Mouse (Mus musculus) limb, embryonic 11.5 days (tissue): ENCODE data around the gene Mamdc2. TPM values are rescaled to one million over a fixed set of nuclear protein-coding genes. Genes with fewer than 3 reads are reported as not detected.
"Not testable (repeated sequence)": the region's sequence is repeated elsewhere in the genome, so short reads cannot be mapped to it uniquely, and the experiment has no call there.

ENCODE experiments used
- ATAC-seq: fragments of 200-750 bp; cut with Nextera tagmentation; 2 replicates; pipeline ENCODE4 v1.8.0; 2017; ENCODE audit warnings: low read depth; ENCODE audit not compliant: insufficient number of reproducible peaks, low FRiP score, low TSS enrichment
- DNase-seq: peaks from one replicate; pipeline ENCODE4 v3.0.0-alpha.2; 2015; ENCODE audit warnings: low spot score
- H3K27ac ChIP-seq: fragments of 300-500 bp; sonication (generic); replicated peaks from 2 replicates; pipeline ENCODE4 v1.5.1; 2014; ENCODE audit warnings: low read depth, mild to moderate bottlenecking, low read length
- H3K27me3 ChIP-seq: fragments of 300-500 bp; sonication (generic); 2 replicates; pipeline ENCODE4 v1.6.1; 2014; ENCODE audit warnings: mild to moderate bottlenecking, low read length, mixed read lengths; ENCODE audit not compliant: control insufficient read depth, insufficient read depth
- H3K36me3 ChIP-seq: fragments of 300-500 bp; sonication (generic); 2 replicates; pipeline ENCODE4 v1.6.1; 2014; ENCODE audit warnings: mild to moderate bottlenecking, low read length, moderate library complexity, mixed read lengths; ENCODE audit not compliant: control insufficient read depth, insufficient read depth
- H3K4me1 ChIP-seq: fragments of 300-500 bp; sonication (generic); 2 replicates; pipeline ENCODE4 v1.6.1; 2014; ENCODE audit warnings: low read length, mixed read lengths; ENCODE audit not compliant: control insufficient read depth, insufficient read depth
- H3K4me2 ChIP-seq: fragments of 300-500 bp; sonication (generic); 2 replicates; pipeline ENCODE4 v1.6.1; 2014; ENCODE audit warnings: low read depth, mild to moderate bottlenecking, moderate library complexity; ENCODE audit not compliant: severe bottlenecking
- H3K4me3 ChIP-seq: fragments of 300-500 bp; sonication (generic); 2 replicates; pipeline ENCODE4 v1.5.1; 2014; ENCODE audit warnings: low read depth, low read length
- H3K9ac ChIP-seq: fragments of 300-500 bp; sonication (generic); 2 replicates; pipeline ENCODE4 v1.6.1; 2014; ENCODE audit warnings: mild to moderate bottlenecking, low read length
- H3K9me3 ChIP-seq: fragments of 300-500 bp; sonication (generic); 2 replicates; pipeline ENCODE4 v1.6.1; 2016; ENCODE audit warnings: low read length; ENCODE audit not compliant: control insufficient read depth
- WGBS: fragments of 180-500 bp; shearing (Covaris S2); extraction: QIAGEN DNeasy Blood & Tissue Kit; methylation state at CpG from one replicate; pipeline ENCODE4 v1.1.7; 2014; 5-methylcytosine and 5-hydroxymethylcytosine counted together
- polyA plus RNA-seq: library from polyadenylated mRNA; unstranded; fragments of >200 nt; fragmentation: Nextera tagmentation; extraction: Ambion mirVana; gene quantifications from 2 replicates; pipeline ENCODE4 v1.2.1, GENCODE M21; 2014

Gene Mamdc2
- polyA plus RNA-seq, 1 experiment from 2014 or later, result 0.80 TPM

DNA sequence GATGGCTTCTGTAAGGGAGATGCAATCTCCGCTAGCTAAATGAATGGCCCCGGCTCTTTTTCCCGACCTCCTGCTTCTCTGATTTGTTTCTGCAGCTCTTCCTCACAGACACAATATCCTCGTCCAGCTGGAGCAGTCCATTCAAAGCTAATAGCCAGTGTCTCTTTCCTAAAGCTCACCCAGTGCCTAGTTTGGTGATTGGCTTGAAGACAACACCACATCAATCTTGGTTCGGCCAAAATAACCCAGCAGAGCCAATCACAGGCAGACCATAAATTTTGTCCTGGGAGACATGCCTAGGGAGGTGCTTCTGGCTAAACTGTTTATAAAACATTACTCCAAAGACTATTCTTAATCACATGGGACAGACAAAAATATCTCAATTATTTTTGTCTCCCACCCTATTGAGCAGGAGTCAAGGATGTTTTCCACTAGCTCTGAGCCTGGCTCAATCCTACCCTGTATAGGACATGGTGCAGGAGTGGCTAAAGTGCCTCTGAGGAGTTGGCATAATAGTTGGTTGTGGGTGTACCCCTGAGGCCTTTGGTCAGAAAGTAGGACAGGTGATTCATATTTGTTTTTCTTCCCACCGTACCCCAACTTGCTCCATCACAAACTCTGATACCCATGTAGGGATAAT, 38.5 kb upstream of the Mamdc2 start:
- Histone ChIP-seq H3K4me1 (no peaks in the 10 kb centered on the region), H3K27me3 (no peaks in the 10 kb centered on the region), H3K4me2 (no peak overlapping the region), H3K9ac (no peak overlapping the region), H3K9me3 (no peaks in the 10 kb centered on the region), H3K4me3 (no peak overlapping the region), H3K36me3 (no peaks in the 10 kb centered on the region), H3K27ac (no peak overlapping the region)
- no peak for ATAC-seq
- 70% methylated on average over 6 of the region's 6 CpGs for WGBS
- DNase-seq, result no peak

DNA sequence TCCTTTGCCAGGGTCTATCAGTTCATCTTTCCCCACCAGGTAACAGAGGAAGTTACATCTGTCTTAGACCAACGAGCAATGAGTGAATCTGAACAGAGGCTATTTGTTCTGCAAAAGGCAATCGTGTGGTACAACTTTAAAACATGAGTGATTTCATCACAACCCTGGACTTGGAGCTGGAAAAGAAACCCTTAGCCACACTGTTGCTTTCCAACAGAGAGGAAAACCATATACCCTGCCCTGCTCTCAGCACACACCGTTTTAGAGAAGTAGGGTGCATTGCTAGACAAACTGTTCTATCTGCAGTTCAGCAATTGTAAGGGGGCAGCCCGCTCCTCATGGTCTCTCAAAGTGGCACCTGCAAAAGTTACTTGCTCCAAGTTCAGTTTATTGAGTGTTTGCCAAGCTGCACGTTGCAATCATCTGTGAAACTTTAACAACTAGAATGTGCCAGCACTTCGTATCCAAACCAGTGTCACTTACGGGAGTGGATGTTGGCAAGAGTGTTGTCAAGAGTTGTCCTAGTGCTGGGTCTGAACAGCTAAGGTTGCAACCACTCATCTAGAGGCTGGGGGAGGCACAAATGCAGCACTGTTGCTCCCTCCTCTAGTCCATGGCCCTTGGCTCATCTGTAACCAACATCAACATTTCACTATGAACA, 37.8 kb upstream of the Mamdc2 start:
- Histone ChIP-seq H3K36me3 (no peaks in the 10 kb centered on the region), H3K27me3 (no peaks in the 10 kb centered on the region), H3K4me1 (no peaks in the 10 kb centered on the region), H3K9ac (no peak overlapping the region), H3K9me3 (no peaks in the 10 kb centered on the region), H3K4me3 (no peak overlapping the region), H3K4me2 (no peak overlapping the region), H3K27ac (no peak overlapping the region)
- 84% methylated on average over 7 of the region's 7 CpGs for WGBS
- ATAC-seq, result no peak
- no peak for DNase-seq

DNA sequence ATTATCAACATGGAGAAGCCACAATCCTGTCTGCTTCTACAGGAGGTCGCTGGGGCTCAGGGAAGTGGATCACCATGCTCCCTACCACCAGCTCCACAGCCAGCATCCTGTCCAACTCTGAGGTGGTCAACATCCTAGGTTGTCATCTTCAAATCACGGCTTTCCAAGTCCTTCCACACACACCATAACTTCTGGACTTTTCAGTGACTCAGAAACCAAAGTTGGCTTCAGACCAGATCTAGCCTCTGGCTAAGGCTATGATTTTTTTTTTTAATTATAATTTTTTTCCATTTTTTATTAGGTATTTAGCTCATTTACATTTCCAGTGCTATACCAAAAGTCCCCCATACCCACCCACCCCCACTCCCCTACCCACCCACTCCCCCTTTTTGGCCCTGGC, 34.3 kb upstream of the Mamdc2 start:
- not testable (repeated sequence) for DNase-seq, H3K9me3 ChIP-seq, H3K4me2 ChIP-seq, H3K27me3 ChIP-seq, H3K4me1 ChIP-seq, H3K9ac ChIP-seq, H3K36me3 ChIP-seq, ATAC-seq, H3K4me3 ChIP-seq, H3K27ac ChIP-seq
- WGBS, result 82% methylated on average over 2 of the region's 2 CpGs

DNA sequence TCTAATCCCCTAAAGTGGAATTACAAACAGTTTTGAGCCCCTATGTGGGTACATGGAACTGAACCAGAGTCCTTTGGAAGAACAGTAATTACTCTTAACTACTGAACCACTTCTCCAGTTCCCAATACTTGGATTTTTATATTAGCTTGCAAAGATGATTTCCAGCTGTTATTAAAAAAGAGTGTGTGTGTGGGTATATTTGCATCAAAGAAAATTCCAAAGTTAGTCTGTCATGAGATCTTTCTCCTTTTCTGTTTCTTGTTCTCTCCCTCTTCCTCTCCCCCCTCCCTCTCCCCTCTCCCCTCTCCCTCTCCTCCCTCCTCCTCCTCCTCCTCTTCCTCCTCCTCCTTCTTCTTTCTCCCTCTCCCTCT, 31.3 kb upstream of the Mamdc2 start:
- DNase-seq (no peak), ATAC-seq (no peak)
- H3K4me2 ChIP-seq, result no peak overlapping the region
- H3K27ac ChIP-seq, result no peak overlapping the region
- H3K4me1 ChIP-seq, result no peaks in the 10 kb centered on the region
- H3K4me3 ChIP-seq, result no peak overlapping the region
- no peaks in the 10 kb centered on the region for H3K27me3 ChIP-seq
- H3K9me3 ChIP-seq, result no peaks in the 10 kb centered on the region
- no peaks in the 10 kb centered on the region for H3K36me3 ChIP-seq
- no peak overlapping the region for H3K9ac ChIP-seq

DNA sequence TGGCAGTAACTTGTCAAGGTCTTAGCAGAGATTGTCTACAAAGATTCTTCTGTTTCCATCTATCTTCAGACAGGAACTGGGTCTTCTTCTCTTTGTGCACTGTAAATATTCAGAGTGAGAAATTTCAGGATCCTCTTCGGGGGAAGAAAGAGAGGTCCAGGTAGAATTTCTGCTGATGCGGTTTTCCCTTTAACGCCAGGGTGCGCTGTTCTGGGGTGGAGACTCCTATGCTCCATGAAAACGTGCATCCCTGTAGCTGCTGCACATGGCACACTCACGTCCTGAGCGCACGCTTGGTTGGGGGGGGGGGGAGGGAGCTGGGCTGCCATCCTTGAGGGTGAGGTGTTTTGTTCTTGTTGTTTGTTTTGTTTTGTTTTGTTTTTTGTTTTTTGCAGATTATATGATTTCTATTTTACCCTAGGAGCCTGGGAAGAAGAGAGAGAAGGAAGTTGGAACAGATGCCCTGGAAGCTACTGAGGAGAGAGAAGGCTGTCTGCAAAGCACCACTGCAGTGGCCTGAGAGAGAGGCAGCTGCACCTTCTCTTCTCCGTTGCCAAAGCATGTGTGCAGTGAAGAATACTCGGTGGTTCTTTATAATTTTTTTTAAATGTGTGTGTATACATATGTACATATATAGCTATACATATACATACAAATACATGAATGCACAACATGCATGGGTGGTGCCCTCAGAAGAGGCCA, 30.8 kb upstream of the Mamdc2 start:
- no peaks in the 10 kb centered on the region for H3K9me3 ChIP-seq
- H3K27ac ChIP-seq, result no peak overlapping the region
- WGBS, result 16% methylated on average over 10 of the region's 10 CpGs
- ATAC-seq (no peak), DNase-seq (peak; percentile 63)
- H3K4me1 ChIP-seq, result no peaks in the 10 kb centered on the region
- H3K9ac ChIP-seq, result no peak overlapping the region
- H3K27me3 ChIP-seq, result no peaks in the 10 kb centered on the region
- no peaks in the 10 kb centered on the region for H3K36me3 ChIP-seq
- no peak overlapping the region for H3K4me2 ChIP-seq
- H3K4me3 ChIP-seq, result no peak overlapping the region

DNA sequence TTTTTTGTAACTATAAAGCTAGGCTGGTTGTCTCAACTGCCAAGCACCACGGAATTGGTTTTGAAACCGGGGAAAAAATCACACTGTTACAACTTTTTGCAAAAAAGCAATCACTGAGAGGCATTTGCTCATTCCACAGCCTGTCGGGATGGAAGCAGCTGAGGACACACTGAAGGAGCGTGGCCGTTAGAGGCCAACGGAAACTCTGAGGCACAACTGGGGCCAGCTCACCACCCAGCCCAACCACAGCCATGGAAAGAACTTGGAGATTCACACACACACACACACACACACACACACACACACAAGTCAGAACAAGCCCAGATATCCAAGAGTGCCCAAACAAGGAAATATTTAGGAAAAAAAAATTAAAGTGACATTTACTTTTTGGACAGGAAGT, 29.6 kb upstream of the Mamdc2 start:
- no peaks in the 10 kb centered on the region for H3K27me3 ChIP-seq
- no peaks in the 10 kb centered on the region for H3K4me1 ChIP-seq
- H3K9ac ChIP-seq, result no peak overlapping the region
- no peak overlapping the region for H3K4me3 ChIP-seq
- DNase-seq (no peak), ATAC-seq (no peak)
- H3K27ac ChIP-seq, result no peak overlapping the region
- no peaks in the 10 kb centered on the region for H3K36me3 ChIP-seq
- no peak overlapping the region for H3K4me2 ChIP-seq
- no peaks in the 10 kb centered on the region for H3K9me3 ChIP-seq
- WGBS, result 80% methylated on average over 6 of the region's 6 CpGs

DNA sequence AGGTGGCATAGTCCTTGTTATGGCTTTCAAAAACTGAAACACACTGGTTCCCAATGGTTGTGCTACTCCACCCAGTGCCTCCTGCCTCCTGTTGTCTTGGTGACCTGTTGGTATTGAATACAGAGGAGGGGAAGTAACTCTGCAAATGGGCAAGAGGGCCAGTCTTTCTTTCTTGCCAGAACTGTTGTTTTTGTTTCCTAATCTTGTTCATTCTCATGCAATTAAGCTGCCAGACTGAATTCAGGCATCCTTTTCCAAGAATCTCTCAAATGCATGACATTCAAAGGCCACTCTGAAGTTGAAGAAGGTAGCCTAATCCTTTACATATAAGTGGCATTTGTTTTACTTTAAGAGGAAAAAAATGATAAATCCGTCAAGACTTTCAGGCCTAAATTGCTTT, 19.6 kb upstream of the Mamdc2 start:
- WGBS, result 21% methylated on average over 1 of the region's 1 CpGs
- H3K9ac ChIP-seq, result no peak overlapping the region
- DNase-seq (no peak), ATAC-seq (no peak)
- no peaks in the 10 kb centered on the region for H3K9me3 ChIP-seq
- H3K36me3 ChIP-seq, result no peaks in the 10 kb centered on the region
- H3K27ac ChIP-seq, result no peak overlapping the region
- H3K4me2 ChIP-seq, result no peak overlapping the region
- no peaks in the 10 kb centered on the region for H3K4me1 ChIP-seq
- H3K27me3 ChIP-seq, result no peaks in the 10 kb centered on the region
- no peak overlapping the region for H3K4me3 ChIP-seq

DNA sequence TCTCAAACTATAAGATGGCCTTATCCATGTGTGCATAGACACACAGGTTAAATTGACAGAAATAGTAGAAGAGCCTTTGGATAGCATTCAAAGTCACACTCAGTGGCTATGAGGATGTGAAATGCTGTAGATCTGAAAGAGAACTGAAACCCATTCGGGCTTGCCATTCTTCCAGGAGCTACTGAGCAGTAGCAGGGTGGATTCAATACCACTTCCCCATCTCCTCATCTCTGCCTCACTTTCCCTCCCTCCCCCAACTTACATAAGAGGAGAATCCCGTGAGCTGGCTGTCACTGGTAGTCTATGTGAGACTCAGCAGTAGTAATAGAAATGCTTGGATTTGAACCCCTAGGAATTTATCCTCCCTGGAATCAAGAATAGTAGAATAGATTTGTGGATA, 18.8 kb upstream of the Mamdc2 start:
- Histone ChIP-seq H3K27ac (no peak overlapping the region), H3K36me3 (no peaks in the 10 kb centered on the region), H3K9me3 (no peaks in the 10 kb centered on the region), H3K4me2 (no peak overlapping the region), H3K4me1 (no peaks in the 10 kb centered on the region), H3K27me3 (no peaks in the 10 kb centered on the region), H3K9ac (no peak overlapping the region), H3K4me3 (no peak overlapping the region)
- ATAC-seq (no peak), DNase-seq (no peak)
- WGBS, result 86% methylated on average over 2 of the region's 2 CpGs
